Comparison of ENCODE assay signal across 8 mouse cellular contexts in genomic region chr5:143589108-143589507, GRCm38 (mm10). TPM values are rescaled to one million over a fixed set of nuclear protein-coding genes. Genes with fewer than 3 reads are reported as not detected.
DNase-seq lines count a peak whose midpoint lies in the region; ATAC-seq and TF ChIP-seq lines count a peak whose summit lies in the region.

No protein-coding gene starts in this region.

- H3K9ac ChIP-seq in forebrain, embryonic 12.5 days = no peak overlapping the region
- no peak overlapping the region for H3K9ac ChIP-seq in forebrain, embryonic 16.5 days (replicated peaks; ENCODE audit: low read depth, low read length)
- H3K9ac ChIP-seq in lung, embryonic 15.5 days = no peak overlapping the region

- no peak overlapping the region for H3K27ac ChIP-seq in forebrain, embryonic 12.5 days
- H3K27ac ChIP-seq in forebrain, embryonic 16.5 days (ENCODE audit: low read length) = no peak overlapping the region; the same call in 1 of the 2 replicates
- no peak overlapping the region for H3K27ac ChIP-seq in lung, embryonic 15.5 days
- 0 out of 2 replicates have a peak overlapping the region, but pooled peaks have one; percentile 26 for H3K27ac ChIP-seq in limb, embryonic 10.5 days

- no peaks in the 10 kb centered on the region for H3K9me3 ChIP-seq in forebrain, embryonic 12.5 days
- no peaks in the 10 kb centered on the region for H3K9me3 ChIP-seq in forebrain, embryonic 16.5 days (ENCODE audit: control insufficient read depth, low read length)
- H3K9me3 ChIP-seq in lung, embryonic 15.5 days = no peaks in the 10 kb centered on the region
- H3K9me3 ChIP-seq in limb, embryonic 10.5 days (replicated peaks) = no peaks in the 10 kb centered on the region

- H3K36me3 ChIP-seq in forebrain, embryonic 12.5 days (replicated peaks) = no peaks in the 10 kb centered on the region
- no peaks in the 10 kb centered on the region for H3K36me3 ChIP-seq in forebrain, embryonic 16.5 days (ENCODE audit: control insufficient read depth, insufficient read depth)
- H3K36me3 ChIP-seq in lung, embryonic 15.5 days = no peaks in the 10 kb centered on the region
- H3K36me3 ChIP-seq in limb, embryonic 10.5 days = no peaks in the 10 kb centered on the region

- TF ChIP-seq POLR2A in lung, adult 2 months (IDR thresholded peaks at IDR 0.05; ENCODE audit: borderline replicate concordance, extremely low read depth, low read depth, low read length) = no peak

- ATAC-seq in forebrain, embryonic 12.5 days (ENCODE audit: low FRiP score) = no peak
- ATAC-seq in forebrain, embryonic 16.5 days = no peak
- peak; percentile 62; the same call in 1 of the 2 replicates for ATAC-seq in lung, embryonic 15.5 days (ENCODE audit: borderline replicate concordance, extremely low read depth, low FRiP score, low TSS enrichment)

- no peak for DNase-seq in lung, adult 2 months
- DNase-seq in limb, embryonic 10.5 days (ENCODE audit: low spot score) = no peak
- peak; percentile 9 for DNase-seq in yolk sac, embryonic 10.5 days (ENCODE audit: low spot score)
- no peak for DNase-seq in retina, postnatal 1 day
- DNase-seq in thymus, postnatal 4 days = no peak

- peaks cover 9% of the 10 kb centered on the region for H3K4me1 ChIP-seq in forebrain, embryonic 12.5 days
- H3K4me1 ChIP-seq in forebrain, embryonic 16.5 days (replicated peaks; ENCODE audit: control insufficient read depth, insufficient read depth, low read length) = 0 out of 2 replicates have a peak, but pooled peaks cover 5% of the 10 kb centered on the region
- H3K4me1 ChIP-seq in lung, embryonic 15.5 days = peaks cover 10% of the 10 kb centered on the region; the same call in 1 of the 2 replicates
- H3K4me1 ChIP-seq in lung, adult 2 months (ENCODE audit: control insufficient read depth, insufficient read depth, low read length) = peaks cover 15% of the 10 kb centered on the region
- peaks cover 8% of the 10 kb centered on the region for H3K4me1 ChIP-seq in limb, embryonic 10.5 days

- no peak overlapping the region for H3K4me3 ChIP-seq in forebrain, embryonic 12.5 days (replicated peaks)
- no peak overlapping the region for H3K4me3 ChIP-seq in forebrain, embryonic 16.5 days (replicated peaks; ENCODE audit: low read length)
- no peak overlapping the region for H3K4me3 ChIP-seq in lung, embryonic 15.5 days
- H3K4me3 ChIP-seq in lung, adult 2 months (replicated peaks; ENCODE audit: extremely low read depth, low read depth, low read length) = no peak overlapping the region
- no peak overlapping the region for H3K4me3 ChIP-seq in limb, embryonic 10.5 days

- no peak for TF ChIP-seq CTCF in lung, adult 2 months (IDR thresholded peaks at IDR 0.05; ENCODE audit: insufficient read depth, low read length)

- H3K4me2 ChIP-seq in forebrain, embryonic 12.5 days = peak overlapping the region; percentile 24; the same call in 1 of the 2 replicates
- no peak overlapping the region; the same call in 1 of the 2 replicates for H3K4me2 ChIP-seq in forebrain, embryonic 16.5 days (ENCODE audit: low read length)
- peak overlapping the region; percentile 21; the same call in 1 of the 2 replicates for H3K4me2 ChIP-seq in lung, embryonic 15.5 days

- WGBS in forebrain, embryonic 12.5 days = 30% methylated on average over 17 of the region's 17 CpGs
- 24% methylated on average over 17 of the region's 17 CpGs for WGBS in forebrain, embryonic 16.5 days
- WGBS in lung, embryonic 15.5 days = 13% methylated on average over 17 of the region's 17 CpGs
- 47% methylated on average over 17 of the region's 17 CpGs for WGBS in lung, adult 2 months
- WGBS in limb, embryonic 10.5 days = 63% methylated on average over 17 of the region's 17 CpGs

- H3K27me3 ChIP-seq in forebrain, embryonic 12.5 days = 0 out of 2 replicates have a peak, but pooled peaks cover 4% of the 10 kb centered on the region
- H3K27me3 ChIP-seq in forebrain, embryonic 16.5 days (replicated peaks; ENCODE audit: control insufficient read depth, insufficient read depth, low read length) = no peaks in the 10 kb centered on the region
- no peaks in the 10 kb centered on the region for H3K27me3 ChIP-seq in lung, embryonic 15.5 days
- no peaks in the 10 kb centered on the region for H3K27me3 ChIP-seq in limb, embryonic 10.5 days (ENCODE audit: low read depth, poor library complexity, severe bottlenecking)

RNA-seq across cellular contexts. Expression of gene Cyth3, which starts 33.1 kb away (rescaled TPM):
- polyA plus RNA-seq in forebrain, embryonic 12.5 days (2016; fragmentation: Nextera tagmentation; extraction: Ambion mirVana) = 25.7 and 27.8 TPM in 2 replicates
- polyA plus RNA-seq in forebrain, embryonic 16.5 days (2015; fragmentation: Nextera tagmentation; extraction: Ambion mirVana) = 48.8 and 51.9 TPM in 2 replicates
- polyA plus RNA-seq in lung, embryonic 15.5 days (2015; fragmentation: Nextera tagmentation; extraction: Ambion mirVana) = 49.8 and 57.2 TPM in 2 replicates
- polyA plus RNA-seq in lung, adult 2 months (2012; rRNA removed) = 123 and 152 TPM in 2 replicates
- 47.5 and 59.2 TPM in 2 replicates for polyA plus RNA-seq in limb, embryonic 10.5 days (2016; fragmentation: Nextera tagmentation; extraction: Ambion mirVana)
